Mouse (Mus musculus): ENCODE measurements around the gene Nsun7. TPM values are rescaled to one million over a fixed set of nuclear protein-coding genes. Genes with fewer than 3 reads are reported as not detected.

The Nsun7 gene
- polyA plus RNA-seq, 1 experiment from 2014 or later: 1.8 TPM

DNA sequence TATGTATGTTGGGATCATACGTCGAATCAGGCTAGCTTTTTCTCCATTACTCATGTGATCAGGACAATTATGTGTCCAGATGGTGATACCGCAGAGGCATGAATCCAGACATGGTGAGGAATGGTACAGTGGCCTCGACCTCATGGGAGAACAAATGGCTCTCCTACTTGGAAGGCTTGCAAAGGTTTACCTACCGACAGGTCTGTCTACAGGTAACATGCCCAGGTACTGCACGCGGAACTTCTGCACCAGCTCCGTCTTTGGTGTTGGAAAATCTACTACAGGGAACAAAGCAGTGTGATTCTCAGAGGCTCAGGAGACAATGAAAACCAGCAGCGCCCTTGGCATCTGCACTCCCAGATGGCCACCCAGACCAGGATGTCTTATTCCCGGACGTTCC lies 51.1 kb downstream of the Nsun7 start:
- no peaks in the 10 kb centered on the region for H3K27me3 ChIP-seq
- no peak overlapping the region for H3K9ac ChIP-seq
- H3K4me3 ChIP-seq (replicated peaks): no peak overlapping the region
- H3K4me1 ChIP-seq: no peaks in the 10 kb centered on the region
- H3K9me3 ChIP-seq (replicated peaks): no peaks in the 10 kb centered on the region
- no peak for ATAC-seq (ENCODE audit: insufficient number of reproducible peaks, low FRiP score, low TSS enrichment, low read depth)
- 84% methylated on average over 11 of the region's 11 CpGs for WGBS
- H3K27ac ChIP-seq (replicated peaks): no peak overlapping the region
- H3K4me2 ChIP-seq (replicated peaks): no peak overlapping the region
- peaks cover 25% of the 10 kb centered on the region for H3K36me3 ChIP-seq

DNA sequence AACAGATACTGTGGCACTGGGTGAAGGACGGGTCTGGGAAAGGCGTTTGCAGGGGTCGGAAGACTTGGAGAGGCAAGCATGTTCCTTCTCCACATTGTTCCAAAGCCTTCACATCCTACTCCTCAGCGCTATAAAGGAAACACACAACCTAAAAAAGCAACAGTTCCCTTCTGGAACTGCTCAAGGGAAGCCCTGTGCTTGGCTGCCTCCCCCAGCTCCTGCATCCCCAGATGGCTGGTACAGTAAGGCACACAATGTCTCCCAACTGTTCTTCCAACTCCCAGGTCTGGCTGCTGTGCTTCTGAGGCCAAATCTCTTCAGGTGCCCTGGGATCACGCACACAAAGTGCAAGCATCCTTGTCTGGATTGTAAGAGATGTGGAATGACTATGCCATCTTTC lies 56.1 kb downstream of the Nsun7 start:
- 83% methylated on average over 5 of the region's 5 CpGs for WGBS
- ATAC-seq (ENCODE audit: insufficient number of reproducible peaks, low FRiP score, low TSS enrichment, low read depth): no peak
- Histone ChIP-seq H3K36me3 (0 out of 2 replicates have a peak, but pooled peaks cover 4% of the 10 kb centered on the region), H3K4me2 (replicated peaks) (no peak overlapping the region), H3K9me3 (replicated peaks) (no peaks in the 10 kb centered on the region), H3K4me3 (replicated peaks) (no peak overlapping the region), H3K9ac (no peak overlapping the region), H3K27ac (replicated peaks) (no peak overlapping the region), H3K4me1 (peaks cover 7% of the 10 kb centered on the region; the same call in 1 of the 2 replicates), H3K27me3 (no peaks in the 10 kb centered on the region)

DNA sequence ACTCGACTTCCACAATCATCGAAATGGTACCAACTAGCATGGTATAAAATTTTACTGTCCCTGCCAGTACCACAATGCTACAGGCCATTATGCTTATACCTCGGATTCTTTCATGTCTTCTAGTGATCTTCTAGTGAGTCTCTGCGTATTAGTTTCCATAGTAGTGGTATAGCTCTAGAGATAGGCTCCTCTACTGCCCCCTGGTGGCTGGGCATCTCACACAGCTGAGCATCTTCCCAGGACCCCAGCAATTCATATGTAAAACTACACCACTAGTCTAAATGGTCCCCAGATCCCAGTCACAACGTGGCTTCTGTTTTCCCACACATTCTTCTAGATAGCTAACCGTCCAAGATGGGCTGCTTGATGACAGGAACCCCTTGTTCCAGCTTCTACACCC lies 59.6 kb downstream of the Nsun7 start:
- WGBS: 66% methylated on average over 6 of the region's 6 CpGs
- ATAC-seq (ENCODE audit: insufficient number of reproducible peaks, low FRiP score, low TSS enrichment, low read depth): no peak
- peak overlapping the region; percentile 2; the same call in 1 of the 2 replicates for H3K4me2 ChIP-seq (replicated peaks)

DNA sequence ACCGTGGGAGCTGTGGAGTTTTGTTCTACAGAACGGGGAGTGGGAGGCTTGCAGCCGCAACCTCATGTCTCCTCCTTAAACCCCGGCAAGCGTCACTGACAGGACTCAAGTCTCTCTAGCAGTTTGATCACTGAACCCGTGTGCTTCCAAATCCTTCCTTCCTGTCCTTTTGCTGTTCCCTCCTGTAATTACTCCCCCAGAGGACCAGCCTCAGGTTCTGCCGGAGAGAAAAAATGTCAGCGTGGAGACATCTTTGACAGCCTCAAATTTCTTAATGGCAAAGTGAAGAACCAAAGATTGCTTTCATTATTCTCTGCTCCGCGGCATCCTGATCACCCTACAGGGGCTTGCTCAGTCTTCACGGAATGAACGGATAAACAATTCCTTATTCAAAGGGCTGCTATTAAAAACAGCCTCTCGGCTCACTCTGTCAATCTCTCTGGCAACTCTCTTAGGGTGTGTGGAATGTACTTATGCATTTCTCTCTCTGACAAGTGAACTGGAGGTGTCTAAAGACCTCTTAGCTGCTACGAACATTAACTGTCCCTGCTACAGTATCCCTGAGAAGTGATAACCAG lies 60.2 kb downstream of the Nsun7 start:
- Histone ChIP-seq H3K27me3 (no peaks in the 10 kb centered on the region), H3K9ac (no peak overlapping the region), H3K9me3 (replicated peaks) (no peaks in the 10 kb centered on the region), H3K27ac (replicated peaks) (no peak overlapping the region), H3K4me3 (replicated peaks) (no peak overlapping the region), H3K36me3 (no peaks in the 10 kb centered on the region), H3K4me1 (peaks cover 7% of the 10 kb centered on the region; the same call in 1 of the 2 replicates), H3K4me2 (replicated peaks) (peak overlapping the region; percentile 2)
- WGBS: 19% methylated on average over 14 of the region's 14 CpGs
- no peak for ATAC-seq (ENCODE audit: insufficient number of reproducible peaks, low FRiP score, low TSS enrichment, low read depth)

More for the DNA sequence above, 59.6 kb downstream of the Nsun7 start:
- Histone ChIP-seq H3K9ac (no peak overlapping the region), H3K27ac (replicated peaks) (no peak overlapping the region), H3K36me3 (no peaks in the 10 kb centered on the region), H3K4me3 (replicated peaks) (no peak overlapping the region), H3K4me1 (peaks cover 7% of the 10 kb centered on the region; the same call in 1 of the 2 replicates), H3K9me3 (replicated peaks) (no peaks in the 10 kb centered on the region), H3K27me3 (no peaks in the 10 kb centered on the region)

- peaks cover 11% of the 10 kb centered on the region for H3K4me1 ChIP-seq
These were observed 63.4 kb downstream of the Nsun7 start for GRCm38 (mm10) chr5:66323131-66323530.

DNA sequence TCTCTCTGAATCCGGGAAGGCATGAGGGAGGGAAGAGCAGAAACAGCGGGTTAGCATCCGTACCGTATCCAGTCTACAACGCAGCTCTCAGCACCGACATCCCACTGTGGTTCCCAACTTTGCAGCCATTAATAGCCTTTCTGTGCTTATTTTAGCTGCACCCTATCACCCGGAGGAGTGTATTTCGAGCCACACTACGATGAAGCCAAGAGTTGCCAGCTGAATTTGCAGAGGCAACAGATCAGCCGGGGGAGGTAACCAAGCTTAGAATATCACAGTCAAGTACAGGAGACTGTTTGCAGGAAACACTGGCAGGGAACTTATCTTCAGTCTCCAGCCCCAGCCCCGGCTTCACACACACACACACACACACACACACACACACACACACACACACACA lies 63.9 kb downstream of the Nsun7 start:
- Histone ChIP-seq H3K4me3 (replicated peaks) (no peak overlapping the region), H3K27ac (replicated peaks) (no peak overlapping the region), H3K4me2 (replicated peaks) (no peak overlapping the region), H3K9ac (no peak overlapping the region), H3K9me3 (replicated peaks) (no peaks in the 10 kb centered on the region), H3K36me3 (no peaks in the 10 kb centered on the region), H3K4me1 (peaks cover 14% of the 10 kb centered on the region), H3K27me3 (no peaks in the 10 kb centered on the region)
- no peak for ATAC-seq (ENCODE audit: insufficient number of reproducible peaks, low FRiP score, low TSS enrichment, low read depth)
- WGBS: 81% methylated on average over 11 of the region's 11 CpGs

More at GRCm38 (mm10) chr5:66323131-66323530, 63.4 kb downstream of the Nsun7 start:
- H3K4me2 ChIP-seq (replicated peaks): no peak overlapping the region
- 89% methylated on average over 4 of the region's 4 CpGs for WGBS
- H3K4me3 ChIP-seq (replicated peaks): no peak overlapping the region
- H3K27me3 ChIP-seq: no peaks in the 10 kb centered on the region
- H3K36me3 ChIP-seq: no peaks in the 10 kb centered on the region
- no peak overlapping the region for H3K9ac ChIP-seq
- H3K27ac ChIP-seq (replicated peaks): no peak overlapping the region
- ATAC-seq (ENCODE audit: insufficient number of reproducible peaks, low FRiP score, low TSS enrichment, low read depth): no peak
- no peaks in the 10 kb centered on the region for H3K9me3 ChIP-seq (replicated peaks)

DNA sequence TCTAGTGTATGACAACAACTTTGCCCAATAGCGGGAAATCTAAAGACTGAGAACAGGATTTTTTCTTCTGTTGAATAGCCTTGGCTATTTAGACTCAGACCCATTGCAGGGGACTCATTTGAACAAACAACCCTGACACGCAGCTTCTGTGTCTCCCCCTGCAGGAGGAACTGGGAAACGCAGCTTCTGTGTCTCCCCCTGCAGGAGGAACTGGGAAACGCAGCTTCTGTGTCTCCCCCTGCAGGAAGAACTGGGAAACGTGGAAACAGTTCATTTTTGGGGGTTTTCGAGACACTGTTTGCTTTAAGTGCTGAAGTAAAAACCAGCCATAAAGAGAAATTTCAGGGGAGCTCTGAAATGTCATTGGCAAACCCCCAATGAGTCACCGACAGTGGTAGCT lies 66.7 kb downstream of the Nsun7 start:
- Histone ChIP-seq H3K36me3 (no peaks in the 10 kb centered on the region), H3K4me2 (replicated peaks) (no peak overlapping the region), H3K9me3 (replicated peaks) (no peaks in the 10 kb centered on the region), H3K9ac (no peak overlapping the region), H3K4me1 (peaks cover 7% of the 10 kb centered on the region; the same call in 1 of the 2 replicates), H3K27ac (replicated peaks) (no peak overlapping the region), H3K4me3 (replicated peaks) (no peak overlapping the region), H3K27me3 (no peaks in the 10 kb centered on the region)
- no peak for ATAC-seq (ENCODE audit: insufficient number of reproducible peaks, low FRiP score, low TSS enrichment, low read depth)
- WGBS: 77% methylated on average over 7 of the region's 7 CpGs

- no peak overlapping the region for H3K4me3 ChIP-seq (replicated peaks)
- H3K4me2 ChIP-seq (replicated peaks): no peak overlapping the region
- H3K9ac ChIP-seq: no peak overlapping the region
- no peaks in the 10 kb centered on the region for H3K36me3 ChIP-seq
- ATAC-seq (ENCODE audit: insufficient number of reproducible peaks, low FRiP score, low TSS enrichment, low read depth): no peak
- 40% methylated on average over 19 of the region's 19 CpGs for WGBS
- no peaks in the 10 kb centered on the region for H3K27me3 ChIP-seq
- no peak overlapping the region for H3K27ac ChIP-seq (replicated peaks)
- peaks cover 7% of the 10 kb centered on the region; the same call in 1 of the 2 replicates for H3K4me1 ChIP-seq
- no peaks in the 10 kb centered on the region for H3K9me3 ChIP-seq (replicated peaks)
These were observed 68.4 kb downstream of the Nsun7 start for GRCm38 (mm10) chr5:66327949-66328726.

GRCm38 (mm10) chr5:66328766-66329165 lies 69.1 kb downstream of the Nsun7 start:
- Histone ChIP-seq H3K4me3 (replicated peaks) (no peak overlapping the region), H3K9me3 (replicated peaks) (no peaks in the 10 kb centered on the region), H3K4me1 (peaks cover 7% of the 10 kb centered on the region; the same call in 1 of the 2 replicates), H3K9ac (no peak overlapping the region), H3K27me3 (no peaks in the 10 kb centered on the region), H3K4me2 (replicated peaks) (no peak overlapping the region), H3K27ac (replicated peaks) (no peak overlapping the region), H3K36me3 (no peaks in the 10 kb centered on the region)
- no peak for ATAC-seq (ENCODE audit: insufficient number of reproducible peaks, low FRiP score, low TSS enrichment, low read depth)
- 81% methylated on average over 7 of the region's 7 CpGs for WGBS

- peaks cover 7% of the 10 kb centered on the region; the same call in 1 of the 2 replicates for H3K4me1 ChIP-seq
- WGBS: 92% methylated on average over 6 of the region's 6 CpGs
- no peak for ATAC-seq (ENCODE audit: insufficient number of reproducible peaks, low FRiP score, low TSS enrichment, low read depth)
These were observed 71.1 kb downstream of the Nsun7 start for GRCm38 (mm10) chr5:66330806-66331205.

GRCm38 (mm10) chr5:66337025-66337968 lies 77.6 kb downstream of the Nsun7 start:
- 4% methylated on average over 38 of the region's 38 CpGs for WGBS
- no peaks in the 10 kb centered on the region for H3K27me3 ChIP-seq
- H3K36me3 ChIP-seq: no peaks in the 10 kb centered on the region
- H3K9ac ChIP-seq: no peak overlapping the region
- peaks cover 18% of the 10 kb centered on the region for H3K4me1 ChIP-seq
- peak overlapping the region; percentile 86 for H3K4me2 ChIP-seq (replicated peaks)
- no peaks in the 10 kb centered on the region for H3K9me3 ChIP-seq (replicated peaks)
- H3K27ac ChIP-seq (replicated peaks): no peak overlapping the region
- peak; percentile 13; the same call in 1 of the 2 replicates for ATAC-seq (ENCODE audit: insufficient number of reproducible peaks, low FRiP score, low TSS enrichment, low read depth)
- H3K4me3 ChIP-seq (replicated peaks): peak overlapping the region; percentile 41

More at GRCm38 (mm10) chr5:66330806-66331205, 71.1 kb downstream of the Nsun7 start:
- H3K4me3 ChIP-seq (replicated peaks): no peak overlapping the region
- no peak overlapping the region for H3K9ac ChIP-seq
- H3K27ac ChIP-seq (replicated peaks): no peak overlapping the region
- no peak overlapping the region for H3K4me2 ChIP-seq (replicated peaks)
- no peaks in the 10 kb centered on the region for H3K36me3 ChIP-seq
- H3K9me3 ChIP-seq (replicated peaks): no peaks in the 10 kb centered on the region
- no peaks in the 10 kb centered on the region for H3K27me3 ChIP-seq
